Mouse (Mus musculus): Measurements from ENCODE around the gene Frmd6. TPM values are rescaled to one million over a fixed set of nuclear protein-coding genes. Genes with fewer than 3 reads are reported as not detected.

Frmd6 gene
- total RNA-seq, 4 experiments from 2014 or later, result 17.7 to 24.5 (median 21.4) TPM

DNA sequence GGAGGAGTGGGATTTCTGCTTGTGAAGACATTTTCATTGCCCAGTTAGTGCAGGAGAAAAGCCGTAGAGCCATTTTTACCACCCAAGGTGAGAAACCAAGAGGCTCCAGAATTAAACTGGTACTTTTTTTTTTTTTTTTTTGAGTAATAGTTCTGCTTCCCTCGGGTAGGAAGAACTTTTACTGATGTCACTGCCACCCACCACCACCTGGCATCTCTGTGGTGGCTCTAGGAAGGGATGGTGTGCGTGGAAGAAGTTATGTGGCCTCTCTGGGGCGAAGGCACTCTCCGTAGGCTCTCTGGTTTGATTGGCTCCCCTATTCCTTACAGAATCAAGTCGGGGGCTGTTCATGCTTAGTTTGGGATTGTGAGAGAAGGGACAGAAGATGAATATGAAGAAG is 17.3 kb upstream of the Frmd6 start:
- no peak for DNase-seq (ENCODE audit: low spot score in 2 of 2)

DNA sequence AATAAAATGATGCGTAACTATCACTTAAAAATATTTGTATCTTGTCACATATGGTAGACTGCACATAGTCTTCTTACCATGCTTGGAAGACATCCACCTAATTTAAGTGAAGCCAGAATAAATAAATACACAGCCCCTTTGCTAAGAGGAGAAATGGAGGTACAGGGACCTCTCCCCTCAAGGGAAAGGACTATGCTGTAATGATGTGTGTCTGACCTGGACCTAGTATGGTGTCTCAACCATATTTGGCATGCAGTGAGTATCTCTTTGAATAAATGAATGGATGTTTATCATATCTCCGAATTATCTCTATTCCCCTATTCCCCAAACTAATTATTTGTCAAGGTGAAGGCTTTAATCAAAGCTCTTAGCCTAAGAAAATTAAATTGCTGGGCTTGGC is 15.4 kb upstream of the Frmd6 start:
- no peak for DNase-seq (ENCODE audit: low spot score in 2 of 2)

- DNase-seq (ENCODE audit: low spot score in 2 of 2), result no peak
These were observed 13.5 kb upstream of the Frmd6 start for GRCm38 (mm10) chr12:70811772-70812171.

DNA sequence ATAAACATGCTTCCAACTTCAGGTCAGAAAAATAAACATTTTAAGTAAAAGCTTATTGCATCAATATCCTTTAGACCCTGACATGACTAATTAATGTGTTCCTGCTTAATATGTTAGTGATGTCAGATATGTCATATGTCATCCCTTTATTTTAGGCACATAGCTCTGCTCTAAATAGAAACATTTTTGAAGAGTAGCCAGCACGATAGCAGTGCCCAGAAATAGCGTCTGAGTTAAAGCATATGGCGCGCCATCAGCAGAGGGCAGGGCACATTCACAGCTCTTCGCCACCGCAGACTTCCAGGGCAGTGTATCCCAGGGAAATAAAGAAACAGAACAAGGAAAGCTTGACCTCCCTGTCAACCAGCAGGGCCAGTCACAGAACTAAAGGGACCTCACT is 13.1 kb upstream of the Frmd6 start:
- no peak for DNase-seq (ENCODE audit: low spot score in 2 of 2)

DNA sequence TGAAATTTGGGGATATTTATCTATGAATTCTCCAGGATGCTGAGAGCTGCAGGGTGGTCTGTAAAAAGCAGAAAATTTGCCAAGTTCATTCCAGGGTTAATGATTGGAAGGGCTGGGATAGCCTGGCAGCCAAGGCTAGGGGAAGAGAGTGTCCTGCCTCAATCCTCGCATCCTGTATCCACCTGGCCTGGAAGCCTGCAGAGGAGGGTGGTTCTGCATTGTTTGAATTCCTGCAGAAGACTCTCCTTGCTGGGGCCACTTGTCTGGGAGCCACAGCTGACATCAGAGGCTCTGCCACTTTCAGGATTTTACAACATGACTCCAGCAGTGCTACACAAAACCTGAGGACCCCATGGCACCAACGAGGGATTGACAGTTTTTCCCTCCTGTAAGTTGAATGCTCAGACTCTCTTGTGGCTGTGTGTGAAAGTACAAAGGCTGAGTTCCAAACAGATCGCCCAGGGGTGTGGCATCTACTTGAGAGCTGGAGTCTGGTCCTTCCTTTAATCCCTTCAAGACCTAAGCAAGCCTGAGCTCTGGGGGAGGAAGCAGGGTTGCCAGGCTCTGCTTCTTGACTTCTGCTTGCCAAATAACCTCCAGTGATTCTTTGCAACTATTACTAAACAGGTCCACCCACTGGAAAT is 12.4 kb upstream of the Frmd6 start:
- DNase-seq (ENCODE audit: low spot score in 2 of 2), result no peak

GRCm38 (mm10) chr12:70816731-70817130 is 8.6 kb upstream of the Frmd6 start:
- DNase-seq (ENCODE audit: low spot score in 2 of 2), result no peak

DNA sequence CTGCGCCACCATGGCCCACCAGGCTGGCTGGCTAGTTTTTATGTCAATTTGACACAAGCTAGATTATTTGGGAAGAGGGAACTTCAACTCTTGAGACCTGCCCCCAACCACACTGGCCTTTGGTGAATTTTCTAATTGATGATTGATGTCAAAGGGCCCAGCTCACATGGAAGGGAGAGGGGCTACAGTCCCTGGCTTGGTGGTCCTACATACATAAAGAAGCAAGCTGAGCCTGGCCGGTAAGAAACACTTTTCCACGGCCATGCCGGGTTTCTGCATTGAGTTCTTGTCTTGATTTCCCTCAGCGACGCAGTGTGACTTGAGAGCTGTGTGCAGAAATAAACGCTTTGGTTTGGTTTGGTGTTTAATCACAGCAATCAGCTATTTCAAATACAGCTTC is 1.3 kb upstream of the Frmd6 start:
- no peak for DNase-seq (ENCODE audit: low spot score in 2 of 2)

DNA sequence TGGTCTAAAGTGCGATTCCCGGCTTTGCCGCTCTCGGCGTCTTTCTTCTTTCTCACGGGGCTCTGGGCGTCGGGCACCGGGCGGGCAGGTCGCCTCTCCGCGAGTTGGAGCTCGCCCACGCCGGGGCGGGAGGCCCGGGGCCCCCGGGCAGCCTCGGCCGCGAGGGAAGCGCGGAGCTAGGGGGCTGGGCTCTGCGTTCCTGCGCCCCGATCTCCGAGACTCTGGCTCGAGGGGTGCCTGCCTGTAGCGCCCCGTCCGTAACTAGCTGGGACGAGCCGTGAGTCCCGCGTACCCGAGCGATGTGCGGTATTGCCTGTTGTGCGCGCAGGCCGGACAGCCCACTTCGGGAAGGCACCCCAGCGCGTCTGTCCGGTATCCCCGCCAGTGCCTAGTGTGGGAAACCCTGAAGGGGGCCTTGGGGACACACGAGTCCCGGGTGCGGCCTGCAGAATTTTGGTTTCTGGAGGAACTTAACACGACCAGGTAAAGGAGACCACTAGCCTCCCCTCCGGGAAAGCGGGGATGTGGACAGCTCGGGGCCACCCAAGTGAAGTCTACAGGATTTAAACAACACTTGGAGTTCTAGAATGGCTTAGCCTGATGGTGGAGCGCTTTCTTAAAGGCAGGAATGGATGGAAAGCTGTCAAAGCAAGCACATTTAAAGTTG is 470 bp downstream of the Frmd6 start:
- DNase-seq (ENCODE audit: low spot score in 2 of 2), result peak; percentile 43 to 44

- no peak for DNase-seq (ENCODE audit: low spot score in 2 of 2)
These were observed 1.2 kb downstream of the Frmd6 start for GRCm38 (mm10) chr12:70826318-70827072.

DNA sequence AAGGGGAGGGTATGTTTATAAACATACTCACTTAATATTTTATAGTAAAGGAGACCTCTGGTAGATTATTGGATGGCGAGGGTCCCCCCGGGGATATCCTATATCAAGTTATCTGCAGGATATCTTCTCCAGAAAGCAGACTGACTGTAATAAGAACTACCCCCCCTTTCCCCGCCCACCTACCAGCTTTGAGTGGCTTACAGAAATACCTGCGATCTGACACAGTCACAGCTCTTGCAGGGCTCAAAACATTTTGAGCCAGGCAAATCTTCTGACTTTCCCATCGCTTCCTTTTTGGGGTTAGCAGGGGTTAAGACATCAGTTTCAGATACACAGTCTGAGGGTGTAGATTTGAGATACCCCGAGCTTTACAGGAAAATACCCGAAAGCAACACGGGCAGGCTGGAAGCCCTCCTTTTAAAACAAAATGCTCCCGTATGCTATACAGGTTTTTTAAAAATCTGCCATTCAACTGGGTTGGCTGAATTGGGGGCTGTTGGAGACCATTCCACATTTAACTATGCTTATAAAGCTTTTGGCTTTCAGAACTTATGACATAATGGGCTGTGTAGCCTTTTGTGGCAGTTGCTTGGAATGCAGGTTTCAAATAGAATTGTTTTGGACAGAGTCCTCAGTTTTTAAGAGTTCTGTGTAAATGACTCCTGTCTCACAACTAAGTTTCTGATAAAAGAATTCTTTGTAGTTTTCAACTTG is 2.0 kb downstream of the Frmd6 start:
- DNase-seq (ENCODE audit: low spot score in 2 of 2), result no peak

DNA sequence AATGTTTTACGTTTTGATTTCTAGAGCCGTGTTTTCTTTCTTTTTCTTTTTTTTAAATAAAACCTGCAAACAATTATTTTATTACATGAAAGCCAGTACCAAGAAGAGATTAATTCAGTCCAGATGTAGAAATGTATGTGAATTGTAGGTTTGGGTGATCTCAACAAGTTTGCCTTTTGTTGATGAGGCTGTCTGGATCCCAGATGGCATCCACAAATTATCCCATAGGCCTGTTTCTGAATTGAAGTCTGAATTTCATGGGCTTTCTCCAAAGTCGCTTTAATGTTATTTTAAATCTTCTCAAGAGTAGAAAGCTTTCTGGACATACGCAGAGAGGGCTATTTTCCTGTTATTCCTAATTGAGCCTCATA is 2.6 kb downstream of the Frmd6 start:
- DNase-seq (ENCODE audit: low spot score in 2 of 2), result no peak

GRCm38 (mm10) chr12:70830982-70831566 is 5.8 kb downstream of the Frmd6 start:
- DNase-seq (ENCODE audit: low spot score in 2 of 2), result no peak

GRCm38 (mm10) chr12:70832216-70832998 is 7.1 kb downstream of the Frmd6 start:
- DNase-seq (ENCODE audit: low spot score in 2 of 2), result no peak

- DNase-seq (ENCODE audit: low spot score in 2 of 2), result no peak
These were observed 7.7 kb downstream of the Frmd6 start for GRCm38 (mm10) chr12:70833050-70833449.

DNA sequence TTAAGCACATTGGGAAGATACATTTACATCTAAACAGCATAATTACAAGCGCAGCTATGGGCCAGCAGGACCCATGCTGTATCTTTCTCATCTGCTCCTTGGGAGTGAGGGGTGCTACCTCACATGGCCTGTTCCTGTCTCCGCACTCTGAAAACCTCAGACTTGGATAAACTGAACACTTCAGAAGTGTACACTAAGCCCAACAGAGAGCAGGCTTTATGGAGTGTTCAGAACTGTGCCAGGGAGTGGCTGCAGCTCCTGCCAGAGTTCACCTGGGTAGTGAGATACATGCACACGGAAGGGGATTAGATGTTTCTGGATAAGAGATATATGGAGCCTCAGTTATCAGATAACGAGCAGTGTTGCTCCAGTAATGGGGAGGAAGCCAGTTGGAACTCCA is 8.7 kb downstream of the Frmd6 start:
- no peak for DNase-seq (ENCODE audit: low spot score in 2 of 2)

DNA sequence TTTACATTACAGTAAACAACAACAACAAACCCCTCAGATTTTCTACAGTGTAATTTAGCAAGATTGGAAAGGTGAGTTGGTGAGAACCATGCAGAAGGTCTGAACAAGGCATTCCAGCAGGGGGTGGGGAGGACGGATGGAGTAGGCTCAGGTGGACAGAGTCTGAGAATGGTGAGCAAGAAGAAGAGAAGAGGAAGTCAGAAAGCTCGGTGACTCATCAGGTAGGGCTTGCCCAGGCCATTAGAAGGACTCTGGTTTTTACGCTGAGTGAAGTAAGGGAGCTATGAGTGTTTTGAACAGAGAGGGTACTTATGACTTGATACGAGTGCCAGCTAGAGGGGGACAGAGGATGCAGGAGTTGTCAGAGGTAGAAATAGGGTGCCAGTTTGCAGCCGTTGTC is 9.7 kb downstream of the Frmd6 start:
- DNase-seq (ENCODE audit: low spot score in 2 of 2), result no peak

DNA sequence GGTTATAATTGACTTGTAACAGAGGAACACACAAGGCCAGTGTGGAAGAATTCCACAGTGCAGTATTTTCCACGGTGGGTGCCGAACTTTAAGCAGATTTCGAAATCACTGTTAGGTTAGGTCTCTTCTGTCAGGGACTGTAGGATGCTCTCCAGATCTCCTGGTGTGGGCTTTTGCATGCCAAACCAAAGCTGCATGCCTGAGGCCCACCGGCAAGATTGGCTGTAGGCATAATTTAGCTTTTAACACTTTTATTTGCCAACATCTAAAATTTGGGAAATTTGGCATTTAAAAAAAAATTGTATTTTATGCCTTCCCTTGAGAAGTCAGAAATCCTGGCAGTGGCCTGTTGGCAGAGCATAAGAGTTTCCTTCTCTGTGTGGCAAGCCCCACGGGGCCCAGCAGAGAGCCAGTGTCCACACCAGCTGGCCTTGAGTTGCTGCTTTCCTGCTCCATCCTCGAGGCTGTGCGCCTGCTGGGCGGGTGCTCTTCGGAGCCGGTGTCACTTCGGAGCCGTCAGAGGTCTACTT is 12.5 kb downstream of the Frmd6 start:
- DNase-seq (ENCODE audit: low spot score in 2 of 2), result no peak

DNA sequence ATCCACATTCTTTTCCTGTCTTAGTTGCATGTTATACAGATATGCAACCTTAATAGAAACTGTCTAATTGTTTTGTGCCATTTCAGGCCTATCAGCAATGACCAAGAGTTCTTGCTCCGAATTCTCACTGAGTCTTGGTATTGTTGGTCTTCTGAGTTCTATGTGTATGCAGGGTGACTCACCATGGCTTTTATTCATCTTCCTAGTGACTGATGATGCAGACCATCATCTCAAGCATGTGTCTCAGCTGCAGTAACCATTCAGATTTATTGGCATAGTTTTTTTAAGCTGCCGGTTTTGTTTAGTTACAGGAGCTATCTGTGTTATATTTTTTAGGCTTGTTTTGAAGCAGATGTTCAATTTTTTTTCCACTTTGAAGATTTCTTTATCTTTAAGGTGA is 20.1 kb downstream of the Frmd6 start:
- no peak for DNase-seq (ENCODE audit: low spot score in 2 of 2)

DNA sequence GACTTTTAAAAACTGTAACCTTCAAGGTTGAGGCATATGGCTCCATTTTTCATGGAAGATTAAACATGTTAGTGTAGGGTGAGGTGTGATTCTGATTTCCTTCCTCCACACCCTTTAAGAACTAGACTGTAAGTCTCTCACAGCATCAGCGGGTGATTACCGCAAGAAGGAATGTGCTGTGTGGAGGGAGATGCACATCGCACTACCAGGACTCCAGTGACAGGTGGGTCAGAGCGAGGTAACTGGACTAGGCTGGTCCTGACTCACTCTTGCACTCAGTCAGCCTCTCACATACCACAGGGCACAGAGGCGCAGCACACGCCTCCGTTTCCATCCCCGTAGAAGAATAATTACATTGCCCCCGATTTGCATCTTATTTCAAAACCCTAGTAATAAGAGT is 23.7 kb downstream of the Frmd6 start:
- no peak for DNase-seq (ENCODE audit: low spot score in 2 of 2)

DNA sequence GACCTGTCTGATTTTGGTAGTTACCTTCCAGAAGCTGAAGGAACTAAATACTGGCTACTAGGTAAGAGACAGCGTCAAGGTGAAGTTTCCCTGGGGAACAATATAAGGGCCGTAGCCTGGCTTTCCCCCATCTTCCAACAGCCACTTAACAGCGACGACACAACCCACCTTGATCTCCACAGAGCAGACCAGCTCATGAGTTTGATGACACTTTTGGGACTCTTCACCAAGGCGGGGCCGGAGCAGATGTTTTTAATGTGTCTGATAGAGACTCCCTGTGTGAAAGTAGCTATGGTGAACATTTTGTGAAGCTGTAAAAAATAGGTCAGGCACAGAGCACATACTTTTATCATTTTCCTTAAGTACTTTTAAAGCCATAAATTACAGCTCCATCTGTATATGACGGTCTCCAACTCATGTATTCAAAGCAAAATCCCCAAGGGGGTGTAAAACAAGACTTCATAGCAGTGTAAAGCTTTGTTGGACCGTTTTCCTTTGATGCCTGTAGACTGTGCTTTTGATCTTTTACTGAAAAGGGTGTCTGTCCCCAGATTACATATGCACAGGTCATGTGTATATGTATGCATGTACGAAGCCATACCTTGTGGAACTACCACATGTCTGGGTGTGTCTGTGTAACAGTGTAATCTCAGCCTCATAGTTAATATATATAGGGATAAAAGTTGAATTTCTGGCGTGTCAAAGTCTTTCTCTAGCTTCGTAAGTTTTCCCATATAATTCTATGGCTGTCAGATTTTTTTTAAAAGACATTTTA is 24.4 kb downstream of the Frmd6 start:
- DNase-seq (ENCODE audit: low spot score in 2 of 2), result no peak

Data from layer of hippocampus, adult 8-10 months (tissue).